Mouse (Mus musculus) midbrain, embryonic 11.5 days (tissue): ENCODE data around the gene Mrps34. TPM values are rescaled to one million over a fixed set of nuclear protein-coding genes. Genes with fewer than 3 reads are reported as not detected.

Experiments
- ATAC-seq: fragments of 200-750 bp; cut with Nextera tagmentation; 2 replicates; pipeline ENCODE4 v1.8.0; 2017; ENCODE audit warnings: moderate TSS enrichment, moderate library complexity; ENCODE audit not compliant: low FRiP score
- DNase-seq: peaks from one replicate; pipeline ENCODE4 v3.0.0; 2015; ENCODE audit warnings: low spot score; ENCODE audit errors: missing footprints
- H3K27ac ChIP-seq: fragments of 300-500 bp; sonication (generic); 2 replicates; pipeline ENCODE4 v1.5.1; 2014; ENCODE audit warnings: low read depth, low read length
- H3K27me3 ChIP-seq: fragments of 300-500 bp; sonication (generic); 2 replicates; pipeline ENCODE4 v1.6.1; 2014; ENCODE audit warnings: mild to moderate bottlenecking, low read length, moderate library complexity, mixed read lengths; ENCODE audit not compliant: control insufficient read depth, insufficient read depth
- H3K36me3 ChIP-seq: fragments of 300-500 bp; sonication (generic); 2 replicates; pipeline ENCODE4 v1.6.1; 2014; ENCODE audit warnings: mild to moderate bottlenecking, low read length, moderate library complexity, mixed read lengths; ENCODE audit not compliant: control insufficient read depth, insufficient read depth
- H3K4me1 ChIP-seq: fragments of 300-500 bp; sonication (generic); 2 replicates; pipeline ENCODE4 v1.6.1; 2014; ENCODE audit warnings: low read length; ENCODE audit not compliant: control insufficient read depth, insufficient read depth
- H3K4me2 ChIP-seq: fragments of 300-500 bp; sonication (generic); 2 replicates; pipeline ENCODE4 v1.6.1; 2014; ENCODE audit warnings: mild to moderate bottlenecking, moderate library complexity
- H3K4me3 ChIP-seq: fragments of 300-500 bp; sonication (generic); 2 replicates; pipeline ENCODE4 v1.5.1; 2014; ENCODE audit warnings: low read depth, low read length
- H3K9ac ChIP-seq: fragments of 300-500 bp; sonication (generic); 2 replicates; pipeline ENCODE4 v1.6.1; 2014; ENCODE audit warnings: low read length
- H3K9me3 ChIP-seq: fragments of 300-500 bp; sonication (generic); 2 replicates; pipeline ENCODE4 v1.6.1; 2016; ENCODE audit warnings: low read length; ENCODE audit not compliant: control insufficient read depth
- WGBS: fragments of 180-500 bp; shearing (Covaris S2); extraction: QIAGEN DNeasy Blood & Tissue Kit; methylation state at CpG from one replicate; pipeline ENCODE4 v1.1.7; 2014; 5-methylcytosine and 5-hydroxymethylcytosine counted together
- polyA plus RNA-seq: library from polyadenylated mRNA; unstranded; fragments of >200 nt; fragmentation: Nextera tagmentation; extraction: Ambion mirVana; gene quantifications from 2 replicates; pipeline ENCODE4 v1.2.1, GENCODE M21; 2014

Gene Mrps34
- polyA plus RNA-seq, 1 experiment from 2014 or later = 73.2 TPM

- Histone ChIP-seq H3K36me3 (peaks cover 12% of the 10 kb centered on the region), H3K4me1 (peaks cover 17% of the 10 kb centered on the region), H3K9me3 (no peaks in the 10 kb centered on the region), H3K4me2 (peak overlapping the region; percentile 59), H3K27ac (no peak overlapping the region), H3K9ac (peak overlapping the region; percentile 80), H3K4me3 (peak overlapping the region; percentile 72), H3K27me3 (no peaks in the 10 kb centered on the region)
- ATAC-seq = no peak; the same call in 1 of the 2 replicates
- 2% methylated on average over 18 of the region's 18 CpGs for WGBS
- peak; percentile 90 for DNase-seq
Observed at GRCm38 (mm10) chr17:24886932-24887271, 8.0 kb upstream of the Mrps34 start.

- DNase-seq (no peak), ATAC-seq (no peak)
- Histone ChIP-seq H3K27me3 (no peaks in the 10 kb centered on the region), H3K36me3 (peaks cover 15% of the 10 kb centered on the region), H3K9me3 (no peaks in the 10 kb centered on the region), H3K4me3 (peak overlapping the region; percentile 72), H3K9ac (peak overlapping the region; percentile 80), H3K4me1 (peaks cover 17% of the 10 kb centered on the region), H3K27ac (no peak overlapping the region), H3K4me2 (peak overlapping the region; percentile 59)
- 65% methylated on average over 18 of the region's 18 CpGs for WGBS
Observed at GRCm38 (mm10) chr17:24887291-24888080, 7.4 kb upstream of the Mrps34 start.

GRCm38 (mm10) chr17:24888862-24889261 lies 6.1 kb upstream of the Mrps34 start:
- H3K27me3 ChIP-seq = no peaks in the 10 kb centered on the region
- ATAC-seq = no peak
- no peak overlapping the region for H3K4me2 ChIP-seq
- no peak overlapping the region for H3K9ac ChIP-seq
- peaks cover 19% of the 10 kb centered on the region for H3K4me1 ChIP-seq
- H3K4me3 ChIP-seq = no peak overlapping the region
- 87% methylated on average over 3 of the region's 3 CpGs for WGBS
- peaks cover 15% of the 10 kb centered on the region for H3K36me3 ChIP-seq
- no peak overlapping the region for H3K27ac ChIP-seq
- DNase-seq = no peak
- H3K9me3 ChIP-seq = no peaks in the 10 kb centered on the region

GRCm38 (mm10) chr17:24890151-24891092 lies 4.5 kb upstream of the Mrps34 start:
- 88% methylated on average over 19 of the region's 19 CpGs for WGBS
- H3K27ac ChIP-seq = no peak overlapping the region
- H3K9ac ChIP-seq = no peak overlapping the region
- no peaks in the 10 kb centered on the region for H3K27me3 ChIP-seq
- ATAC-seq (no peak), DNase-seq (peak; percentile 66)
- H3K4me2 ChIP-seq = no peak overlapping the region
- peaks cover 15% of the 10 kb centered on the region for H3K36me3 ChIP-seq
- H3K4me3 ChIP-seq = no peak overlapping the region
- peaks cover 21% of the 10 kb centered on the region for H3K4me1 ChIP-seq
- H3K9me3 ChIP-seq = no peaks in the 10 kb centered on the region

GRCm38 (mm10) chr17:24891321-24891720 lies 3.6 kb upstream of the Mrps34 start:
- H3K27me3 ChIP-seq = no peaks in the 10 kb centered on the region
- WGBS = 94% methylated on average over 13 of the region's 13 CpGs
- H3K4me1 ChIP-seq = peaks cover 25% of the 10 kb centered on the region
- H3K4me2 ChIP-seq = no peak overlapping the region
- no peak overlapping the region for H3K4me3 ChIP-seq
- no peak overlapping the region for H3K9ac ChIP-seq
- no peak for ATAC-seq
- H3K36me3 ChIP-seq = peaks cover 15% of the 10 kb centered on the region
- H3K27ac ChIP-seq = no peak overlapping the region
- H3K9me3 ChIP-seq = no peaks in the 10 kb centered on the region
- DNase-seq = no peak

- H3K9me3 ChIP-seq = no peaks in the 10 kb centered on the region
- H3K4me1 ChIP-seq = peaks cover 25% of the 10 kb centered on the region
- ATAC-seq (no peak), DNase-seq (no peak)
- H3K27ac ChIP-seq = no peak overlapping the region
- 84% methylated on average over 12 of the region's 12 CpGs for WGBS
- H3K4me2 ChIP-seq = no peak overlapping the region
- no peak overlapping the region for H3K9ac ChIP-seq
- no peak overlapping the region for H3K4me3 ChIP-seq
- H3K36me3 ChIP-seq = peaks cover 15% of the 10 kb centered on the region
- no peaks in the 10 kb centered on the region for H3K27me3 ChIP-seq
Observed at GRCm38 (mm10) chr17:24892785-24893184, 2.1 kb upstream of the Mrps34 start.

- Histone ChIP-seq H3K9ac (no peak overlapping the region), H3K9me3 (no peaks in the 10 kb centered on the region), H3K4me3 (no peak overlapping the region), H3K4me2 (no peak overlapping the region), H3K27ac (no peak overlapping the region), H3K27me3 (no peaks in the 10 kb centered on the region), H3K36me3 (peaks cover 17% of the 10 kb centered on the region), H3K4me1 (peaks cover 25% of the 10 kb centered on the region)
- no peak for ATAC-seq
- DNase-seq = no peak
- WGBS = 89% methylated on average over 2 of the region's 2 CpGs
Observed at GRCm38 (mm10) chr17:24893276-24893675, 1.6 kb upstream of the Mrps34 start.

GRCm38 (mm10) chr17:24894061-24894994 lies 588 bp upstream of the Mrps34 start:
- peak overlapping the region; percentile 44; the same call in 1 of the 2 replicates for H3K27ac ChIP-seq
- WGBS = 10% methylated on average over 31 of the region's 31 CpGs
- peak overlapping the region; percentile 90 for H3K9ac ChIP-seq
- H3K4me2 ChIP-seq = peak overlapping the region; percentile 70
- H3K27me3 ChIP-seq = no peaks in the 10 kb centered on the region
- peak; percentile 22 for ATAC-seq
- DNase-seq = no peak
- no peaks in the 10 kb centered on the region for H3K9me3 ChIP-seq
- H3K36me3 ChIP-seq = peaks cover 26% of the 10 kb centered on the region
- peaks cover 25% of the 10 kb centered on the region for H3K4me1 ChIP-seq
- H3K4me3 ChIP-seq = peak overlapping the region; percentile 90
